In the genomic region with DNA sequence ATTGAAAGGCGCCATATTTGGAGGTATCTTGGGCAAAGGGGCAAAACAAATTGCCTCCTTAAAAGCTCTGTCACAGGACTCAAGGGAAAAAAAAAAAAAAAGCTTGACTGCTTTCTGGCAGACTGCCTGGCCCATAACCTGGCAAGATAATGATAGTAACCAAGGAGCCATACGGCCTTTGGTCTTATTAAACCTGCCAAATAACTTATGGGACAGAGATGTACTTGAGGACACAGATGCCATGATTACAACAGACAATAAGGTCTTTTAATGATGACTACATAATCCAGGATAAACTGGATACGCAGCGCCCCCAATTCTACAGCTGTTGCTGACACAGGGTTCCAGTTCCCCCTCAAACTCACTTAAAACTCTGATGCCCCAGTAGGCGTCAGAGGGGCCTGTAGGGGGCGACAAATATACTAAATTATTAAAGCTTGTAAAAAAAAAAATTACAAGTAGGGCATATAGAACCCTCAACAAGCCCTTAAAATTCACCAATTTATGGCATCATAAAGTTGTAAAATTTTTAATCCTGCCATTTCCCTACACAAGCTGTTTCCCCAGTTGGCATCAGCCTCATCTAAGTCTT, we compare ENCODE assay signal across 8 mouse cellular contexts. TPM values are rescaled to one million over a fixed set of nuclear protein-coding genes. Genes with fewer than 3 reads are reported as not detected.
DNase-seq lines count a peak whose midpoint lies in the region; ATAC-seq and TF ChIP-seq lines count a peak whose summit lies in the region.
"Had no signal": no experiment of that assay in that cellular context is flagged by ENCODE, and none has a peak within 500 bp of the region (broad histone marks: within the 10 kb centered on the region; RNA-seq: fewer than 3 reads in every experiment).

No protein-coding gene starts in this region.

- intact Hi-C loops in left cerebral cortex, postnatal 14 days (cut with DNase I): no loop called here
- intact Hi-C loops in left cerebral cortex, postnatal 10 days (cut with DNase I): no loop called here
- intact Hi-C loops in heart, postnatal 14 days (cut with DNase I): no loop called here

- H3K9me3 ChIP-seq in MEL (replicated peaks; ENCODE audit: insufficient read depth, low read length): no peaks in the 10 kb centered on the region
- H3K9me3 ChIP-seq: lung, embryonic 15.5 days had no signal

- H3K9ac ChIP-seq in MEL (ENCODE audit: control insufficient read depth, low read depth, low read length, poor library complexity, severe bottlenecking): no peak overlapping the region
- H3K9ac ChIP-seq: lung, embryonic 15.5 days had no signal

- no peaks in the 10 kb centered on the region for H3K27me3 ChIP-seq in MEL (ENCODE audit: control insufficient read depth in 1 of 2, insufficient read depth in 2 of 2, low read length in 2 of 2)
- H3K27me3 ChIP-seq: lung, embryonic 15.5 days had no signal

- no peak overlapping the region for H3K27ac ChIP-seq in MEL (ENCODE audit: control insufficient read depth, low read depth, low read length)
- H3K27ac ChIP-seq: lung, embryonic 15.5 days had no signal

- H3K79me2 ChIP-seq in MEL (ENCODE audit: control insufficient read depth, insufficient read depth, low read length, poor library complexity): no peaks in the 10 kb centered on the region

- TF ChIP-seq RAD21 in MEL (IDR thresholded peaks at IDR 0.05; ENCODE audit: low read depth, low read length): peak; percentile 44

- H3K36me3 ChIP-seq in MEL (ENCODE audit: control insufficient read depth in 1 of 2, insufficient read depth in 2 of 2, low read length in 2 of 2): peaks cover 0 to 2% of the 10 kb centered on the region in 2 experiments; a peak in 1 of 4 replicates
- H3K36me3 ChIP-seq: lung, embryonic 15.5 days had no signal

- no peak overlapping the region for H3K4me3 ChIP-seq in MEL (ENCODE audit: control insufficient read depth in 1 of 2, insufficient read depth in 1 of 2, low read depth in 2 of 2, low read length in 2 of 2)
- H3K4me3 ChIP-seq: lung, embryonic 15.5 days had no signal

- peak; percentile 7 to 9 for DNase-seq in left cerebral cortex, postnatal 14 days (ENCODE audit: low spot score in 2 of 2)
- no peak for DNase-seq in left cerebral cortex, postnatal 10 days (ENCODE audit: extremely low spot score in 1 of 2, low spot score in 2 of 2)
- peak; percentile 90 for DNase-seq in MEL (ENCODE audit: low read depth, low spot score)
- DNase-seq in c-Kit-positive CD71-positive TER-119-positive erythroid progenitor cells, embryonic 14.5 days (ENCODE audit: low spot score): peak; percentile 52
- peak; percentile 23 to 26 for DNase-seq in heart, postnatal 14 days
- no peak for DNase-seq in frontal cortex, postnatal 10 days (ENCODE audit: low spot score in 2 of 2)

- peak; percentile 59 to 70 for TF ChIP-seq EP300 in MEL (IDR thresholded peaks at IDR 0.05; ENCODE audit: low read depth in 1 of 2, low read length in 2 of 2)

- TF ChIP-seq POLR2A in MEL (IDR thresholded peaks at IDR 0.05; ENCODE audit: control insufficient read depth in 1 of 2, insufficient read depth in 1 of 2, low read depth in 1 of 2, low read length in 2 of 2, poor library complexity in 1 of 2): no peak

- no peaks in the 10 kb centered on the region for H3K4me1 ChIP-seq in MEL (ENCODE audit: control insufficient read depth in 1 of 2, insufficient read depth in 2 of 2, low read length in 2 of 2)
- H3K4me1 ChIP-seq: lung, embryonic 15.5 days had no signal

- peak; percentile 34 to 63 (median 53) for TF ChIP-seq CTCF in MEL (IDR thresholded peaks at IDR 0.05 in 2 of 3, conservative IDR thresholded peaks at IDR 0.05 in 1 of 3; ENCODE audit: control insufficient read depth in 1 of 3, insufficient read depth in 1 of 3, low read depth in 2 of 3, low read length in 3 of 3, poor library complexity in 1 of 3, severe bottlenecking in 1 of 3)

- peak; percentile 91 for ATAC-seq in megakaryocyte progenitor cell, adult 5-6 weeks (replicated peaks; ENCODE audit: poor library complexity)

TF ChIP-seq in MEL, 35 proteins besides CTCF, POLR2A, EP300 and RAD21:
- peak; percentile 67 for TF ChIP-seq TAL1 (IDR thresholded peaks at IDR 0.05; ENCODE audit: low read length)
- no peak for TF ChIP-seq MAX (IDR thresholded peaks at IDR 0.05; ENCODE audit: low read length)
- no peak for TF ChIP-seq MAFK (IDR thresholded peaks at IDR 0.05; ENCODE audit: borderline replicate concordance, low read depth, low read length)
- TF ChIP-seq ZMIZ1 (IDR thresholded peaks at IDR 0.05; ENCODE audit: low read depth, low read length): no peak
- no peak for TF ChIP-seq MYB (IDR thresholded peaks at IDR 0.05; ENCODE audit: low read depth, low read length)
- no peak for TF ChIP-seq MYC (IDR thresholded peaks at IDR 0.05; ENCODE audit: low read depth, low read length)
- no peak for TF ChIP-seq ZKSCAN1 (IDR thresholded peaks at IDR 0.05; ENCODE audit: low read depth, low read length)
- TF ChIP-seq TCF12 (IDR thresholded peaks at IDR 0.05; ENCODE audit: low read depth, low read length): peak; percentile 70
- peak; percentile 37 for TF ChIP-seq SMC3 (IDR thresholded peaks at IDR 0.05; ENCODE audit: low read depth, low read length)
- no peak for TF ChIP-seq CHD1 (IDR thresholded peaks at IDR 0.05; ENCODE audit: low read depth, low read length)
- TF ChIP-seq ELF1 (IDR thresholded peaks at IDR 0.05; ENCODE audit: low read depth, low read length): no peak
- 0 out of 2 replicates have a peak, but pooled peaks have one; percentile 54 for TF ChIP-seq RCOR1 (IDR thresholded peaks at IDR 0.05; ENCODE audit: low read depth, low read length)
- TF ChIP-seq POLR2AphosphoS2 (IDR thresholded peaks at IDR 0.05; ENCODE audit: low read length): no peak
- 0 out of 2 replicates have a peak, but pooled peaks have one; percentile 20 for TF ChIP-seq MXI1 (IDR thresholded peaks at IDR 0.05; ENCODE audit: low read depth, low read length)
- TF ChIP-seq GABPA (IDR thresholded peaks at IDR 0.05; ENCODE audit: low read depth, low read length): no peak
- peak; percentile 85 for TF ChIP-seq GATA1 (IDR thresholded peaks at IDR 0.05; ENCODE audit: low read depth, low read length)
- 0 out of 2 replicates have a peak, but pooled peaks have one; percentile 25 for TF ChIP-seq ZC3H11A (IDR thresholded peaks at IDR 0.05; ENCODE audit: low read depth, low read length)
- TF ChIP-seq ZNF384 (IDR thresholded peaks at IDR 0.05; ENCODE audit: low read depth, low read length): peak; percentile 96
- TF ChIP-seq TBP (IDR thresholded peaks at IDR 0.05; ENCODE audit: low read depth, low read length): no peak
- 0 out of 2 replicates have a peak, but pooled peaks have one; percentile 40 for TF ChIP-seq SIN3A (IDR thresholded peaks at IDR 0.05; ENCODE audit: low read length)
- TF ChIP-seq KAT2A (conservative IDR thresholded peaks at IDR 0.05; ENCODE audit: low read depth, low read length): no peak
- peak; percentile 70 for TF ChIP-seq ETS1 (IDR thresholded peaks at IDR 0.05; ENCODE audit: low read depth, low read length)
- TF ChIP-seq MEF2A (IDR thresholded peaks at IDR 0.05; ENCODE audit: extremely low read depth, insufficient replicate concordance, low read depth, low read length, poor library complexity, severe bottlenecking): no peak

RNA-seq across cellular contexts. Expression of a gene that starts 33.5 kb away (rescaled TPM):
- total RNA-seq in left cerebral cortex, postnatal 14 days (2021): 10 to 100 TPM; 40.3 to 43.8 TPM
- total RNA-seq in left cerebral cortex, postnatal 10 days (2021): 10 to 100 TPM; 39.9 to 42.6 TPM
- 15.3 and 16.9 TPM in 2 replicates for total RNA-seq in MEL (2012; rRNA removed)
- 10 to 100 TPM in 1 of 2 experiments, not detected in 1; 12.0 TPM for polyA plus RNA-seq in MEL (2012; ENCODE audit: insufficient read depth in 1 of 2, insufficient read length in 2 of 2, low read depth in 1 of 2, low replicate concordance in 2 of 2, missing spikeins in 1 of 2)
- total RNA-seq in heart, postnatal 14 days (2021): 10 to 100 TPM; 21.1 to 22.5 TPM
- 16.3 and 23.8 TPM in 2 replicates for total RNA-seq in megakaryocyte progenitor cell, adult 5-6 weeks (2015)
- total RNA-seq in megakaryocyte progenitor cell, adult 5-6 weeks (2017): 33.6 and 35.0 TPM in 2 replicates

RNA-seq across cellular contexts. Expression of a gene that starts 59.9 kb away (rescaled TPM):
- total RNA-seq in left cerebral cortex, postnatal 14 days (2021): 10 to 100 TPM; 46.6 to 54.0 TPM
- 10 to 100 TPM; 27.5 to 29.6 TPM for total RNA-seq in left cerebral cortex, postnatal 10 days (2021)
- 11.3 and 16.1 TPM in 2 replicates for total RNA-seq in MEL (2012; rRNA removed)
- polyA plus RNA-seq in MEL (2012; ENCODE audit: insufficient read depth in 1 of 2, insufficient read length in 2 of 2, low read depth in 1 of 2, low replicate concordance in 2 of 2, missing spikeins in 1 of 2): 100 to 1,000 TPM in 1 of 2 experiments, 10 to 100 TPM in 1; 21.1 to 109 TPM
- total RNA-seq in heart, postnatal 14 days (2021): 10 to 100 TPM; 13.4 to 17.7 TPM
- 1.9 and 2.9 TPM in 2 replicates for total RNA-seq in megakaryocyte progenitor cell, adult 5-6 weeks (2015)
- total RNA-seq in megakaryocyte progenitor cell, adult 5-6 weeks (2017): 1.00 and 3.3 TPM in 2 replicates

Comparison
In these comparisons a context has a peak if more than half of its experiments do, and no peak if none do; other contexts are left out.
1. DNase-seq: peak in left cerebral cortex, postnatal 14 days (2 of 2), MEL (single experiment), c-Kit-positive CD71-positive TER-119-positive erythroid progenitor cells, embryonic 14.5 days (single experiment) and heart, postnatal 14 days (2 of 2); none in left cerebral cortex, postnatal 10 days (0 of 2) and frontal cortex, postnatal 10 days (0 of 2).